Mouse (Mus musculus): ENCODE data around the gene Sccpdh. TPM values are rescaled to one million over a fixed set of nuclear protein-coding genes. Genes with fewer than 3 reads are reported as not detected.
A peak's percentile ranks its signal among the peaks of the same experiment; 100 is the strongest.
"Not testable (repeated sequence)": the region's sequence is repeated elsewhere in the genome, so short reads cannot be mapped to it uniquely, and the experiment has no call there.

The Sccpdh gene
- polyA plus RNA-seq, 1 experiment from 2014 or later = 94.9 TPM

DNA sequence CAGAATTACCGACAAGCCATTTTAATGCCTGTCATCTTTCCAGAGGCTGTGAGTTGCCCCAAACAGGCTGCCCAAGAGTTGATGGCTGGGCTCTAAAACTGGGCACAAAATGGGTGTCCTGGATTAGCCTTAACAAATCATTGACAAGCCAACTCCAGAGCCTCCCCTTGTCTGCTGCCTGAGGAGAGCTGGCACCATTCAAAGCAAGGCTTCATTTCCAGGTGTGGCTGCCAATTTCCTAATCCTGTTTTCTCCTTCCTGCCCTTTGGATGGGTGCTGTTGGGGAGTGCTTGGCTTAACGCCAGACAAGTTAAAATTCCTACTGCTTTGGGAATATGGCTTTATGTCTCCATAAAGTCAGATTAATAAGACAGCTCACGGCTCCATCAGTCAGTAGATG is 23.9 kb upstream of the Sccpdh start:
- no peak overlapping the region for H3K4me3 ChIP-seq
- WGBS = 57% methylated on average over 3 of the region's 3 CpGs
- H3K4me1 ChIP-seq (replicated peaks) = peaks cover 6% of the 10 kb centered on the region; the same call in 1 of the 2 replicates
- H3K36me3 ChIP-seq = no peaks in the 10 kb centered on the region
- H3K27ac ChIP-seq = no peak overlapping the region
- ATAC-seq (replicated peaks; ENCODE audit: insufficient number of reproducible peaks, insufficient read depth, low FRiP score, low read depth) = no peak
- no peak overlapping the region for H3K4me2 ChIP-seq
- no peaks in the 10 kb centered on the region; the same call in 1 of the 2 replicates for H3K27me3 ChIP-seq
- no peak overlapping the region for H3K9ac ChIP-seq
- H3K9me3 ChIP-seq (replicated peaks) = no peaks in the 10 kb centered on the region

DNA sequence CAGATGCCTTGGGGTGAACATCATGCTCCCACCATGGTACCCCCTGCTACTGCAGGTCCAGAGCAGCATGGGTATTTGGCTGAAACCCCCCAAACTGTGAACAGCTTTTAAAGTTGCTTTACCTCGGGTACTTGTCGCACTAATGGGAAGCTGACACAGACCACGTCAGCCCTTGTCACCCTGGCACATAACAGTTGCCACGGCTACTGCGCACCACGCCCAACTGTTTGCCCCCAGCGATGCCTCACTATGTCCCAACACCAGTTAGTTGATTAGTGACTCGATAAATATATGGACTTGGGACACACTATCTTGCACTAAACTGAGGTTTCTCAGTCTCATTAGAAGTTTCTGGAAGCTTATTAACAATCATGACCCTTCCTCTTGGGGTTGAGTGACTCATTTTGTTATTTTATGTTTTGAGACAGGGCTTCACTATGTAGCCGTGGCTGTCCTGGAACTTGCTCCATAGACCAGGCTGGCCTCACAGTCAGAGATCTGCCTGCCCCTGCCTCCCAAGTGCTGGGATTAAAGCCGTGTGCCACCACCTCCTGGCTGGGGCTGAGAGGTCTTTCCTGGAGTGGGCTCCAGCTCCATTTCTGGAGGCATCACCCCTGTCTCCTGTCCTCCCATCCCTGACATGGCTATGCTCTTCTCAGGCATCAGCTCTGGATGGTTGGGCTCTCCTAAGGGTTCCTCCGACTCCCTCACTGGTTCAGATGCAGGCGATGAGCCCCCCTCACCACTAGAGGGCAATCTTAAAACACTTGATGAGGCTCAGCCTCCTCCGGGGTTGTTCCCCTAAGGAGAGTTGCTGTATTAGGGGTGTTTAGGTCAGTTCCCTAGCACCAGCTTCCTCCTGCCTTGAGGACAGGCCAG is 22.7 kb upstream of the Sccpdh start:
- peak; percentile 84 for ATAC-seq (replicated peaks; ENCODE audit: insufficient number of reproducible peaks, insufficient read depth, low FRiP score, low read depth)

DNA sequence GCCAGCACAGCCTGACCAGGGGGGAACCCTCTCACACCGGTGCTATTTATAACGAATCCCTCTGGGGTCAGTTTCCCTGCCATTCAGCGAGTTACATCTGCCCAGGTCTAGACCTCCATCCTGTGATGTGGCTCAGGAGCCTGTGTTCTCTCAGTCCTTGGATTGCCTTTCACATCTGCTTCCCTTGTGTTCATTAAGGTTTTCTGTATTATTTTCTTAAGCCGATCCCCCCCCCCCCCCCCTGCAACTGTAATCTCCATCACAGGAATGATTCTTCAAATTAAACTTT is 22.1 kb upstream of the Sccpdh start:
- 14% methylated on average over 4 of the region's 4 CpGs for WGBS
- H3K4me3 ChIP-seq = peak overlapping the region; percentile 15; the same call in 1 of the 2 replicates
- no peaks in the 10 kb centered on the region; the same call in 1 of the 2 replicates for H3K27me3 ChIP-seq
- ATAC-seq (replicated peaks; ENCODE audit: insufficient number of reproducible peaks, insufficient read depth, low FRiP score, low read depth) = no peak
- H3K27ac ChIP-seq = no peak overlapping the region
- peaks cover 6% of the 10 kb centered on the region; the same call in 1 of the 2 replicates for H3K4me1 ChIP-seq (replicated peaks)
- peak overlapping the region; percentile 53 for H3K4me2 ChIP-seq
- H3K9me3 ChIP-seq (replicated peaks) = no peaks in the 10 kb centered on the region
- H3K36me3 ChIP-seq = no peaks in the 10 kb centered on the region
- no peak overlapping the region for H3K9ac ChIP-seq

More for the DNA sequence above, 22.7 kb upstream of the Sccpdh start:
- Histone ChIP-seq H3K36me3 (no peaks in the 10 kb centered on the region), H3K27ac (no peak overlapping the region), H3K9me3 (replicated peaks) (no peaks in the 10 kb centered on the region), H3K9ac (no peak overlapping the region), H3K4me3 (peak overlapping the region; percentile 15; the same call in 1 of the 2 replicates), H3K4me1 (replicated peaks) (peaks cover 6% of the 10 kb centered on the region; the same call in 1 of the 2 replicates), H3K4me2 (peak overlapping the region; percentile 53), H3K27me3 (no peaks in the 10 kb centered on the region; the same call in 1 of the 2 replicates)
- 57% methylated on average over 13 of the region's 13 CpGs for WGBS

DNA sequence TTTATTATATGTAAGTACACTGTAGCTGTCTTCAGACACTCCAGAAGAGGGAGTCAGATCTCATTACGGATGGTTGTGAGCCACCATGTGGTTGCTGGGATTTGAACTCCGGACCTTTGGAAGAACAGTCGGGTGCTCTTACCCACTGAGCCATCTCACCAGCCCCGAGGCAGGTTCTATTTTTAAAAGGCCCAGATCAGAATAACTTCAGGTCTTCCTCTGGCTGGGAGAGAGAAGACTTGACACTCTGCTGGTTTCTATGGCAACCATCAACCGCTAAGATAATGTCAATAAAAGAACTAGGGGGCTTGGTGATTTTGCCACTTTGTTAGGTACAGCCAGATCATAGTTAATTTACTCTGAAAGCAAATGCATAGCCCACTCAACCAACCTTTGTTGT is 19.3 kb upstream of the Sccpdh start:
- not testable (repeated sequence) for H3K27ac ChIP-seq

DNA sequence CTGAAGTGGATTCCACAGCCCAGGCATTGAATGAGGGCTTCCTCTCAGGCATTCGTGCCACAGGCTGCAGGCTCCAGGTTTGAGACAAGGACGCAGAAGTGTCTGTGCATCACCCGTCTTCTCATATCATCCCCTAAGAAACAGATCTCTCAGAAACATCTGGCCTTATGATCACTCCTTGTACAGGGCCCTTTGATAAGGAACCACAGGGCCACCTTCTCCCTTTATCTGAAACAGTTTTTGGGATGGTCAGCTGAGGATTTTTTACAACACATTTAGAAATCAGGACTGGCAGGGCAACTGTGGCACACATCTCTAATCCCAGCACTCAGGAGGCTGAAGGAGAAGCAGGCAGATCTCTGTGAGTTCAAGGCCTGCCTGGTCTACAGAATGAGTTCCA is 18.7 kb upstream of the Sccpdh start:
- Histone ChIP-seq H3K4me2 (no peak overlapping the region), H3K27me3 (no peaks in the 10 kb centered on the region; the same call in 1 of the 2 replicates), H3K36me3 (no peaks in the 10 kb centered on the region), H3K9ac (no peak overlapping the region), H3K9me3 (replicated peaks) (no peaks in the 10 kb centered on the region), H3K27ac (no peak overlapping the region), H3K4me1 (replicated peaks) (peaks cover 6% of the 10 kb centered on the region; the same call in 1 of the 2 replicates), H3K4me3 (no peak overlapping the region)
- WGBS = 69% methylated on average over 3 of the region's 3 CpGs
- no peak for ATAC-seq (replicated peaks; ENCODE audit: insufficient number of reproducible peaks, insufficient read depth, low FRiP score, low read depth)

More for the DNA sequence above, 19.3 kb upstream of the Sccpdh start:
- H3K4me2 ChIP-seq; H3K9ac ChIP-seq; H3K27me3 ChIP-seq; H3K4me3 ChIP-seq; H3K9me3 ChIP-seq (replicated peaks); H3K4me1 ChIP-seq (replicated peaks); ATAC-seq (replicated peaks; ENCODE audit: insufficient number of reproducible peaks, insufficient read depth, low FRiP score, low read depth); H3K36me3 ChIP-seq: not testable (repeated sequence)
- WGBS = 67% methylated on average over 4 of the region's 5 CpGs

DNA sequence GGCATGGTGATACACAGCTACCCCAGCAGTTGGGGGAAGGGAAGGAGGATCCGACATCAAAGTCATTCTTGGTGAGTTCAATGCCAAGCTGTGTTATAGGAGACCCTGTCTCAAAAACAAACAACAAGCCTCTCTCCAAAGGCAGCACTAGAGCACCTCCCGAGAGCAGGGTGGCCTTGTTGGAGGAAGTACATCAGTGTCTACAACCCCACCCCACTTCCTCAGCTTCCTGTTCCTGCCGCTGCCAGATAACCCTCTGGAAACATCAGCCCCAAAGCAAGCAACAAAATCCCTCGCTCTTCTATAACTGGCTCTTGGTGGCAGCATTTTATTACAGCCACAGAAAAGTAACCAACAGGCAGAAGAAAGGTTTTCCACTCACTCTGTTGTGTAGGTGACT is 17.7 kb upstream of the Sccpdh start:
- Histone ChIP-seq H3K9me3 (replicated peaks) (no peaks in the 10 kb centered on the region), H3K27ac (no peak overlapping the region), H3K27me3 (no peaks in the 10 kb centered on the region), H3K4me2 (no peak overlapping the region), H3K4me1 (replicated peaks) (peaks cover 6% of the 10 kb centered on the region; the same call in 1 of the 2 replicates), H3K9ac (no peak overlapping the region), H3K36me3 (no peaks in the 10 kb centered on the region), H3K4me3 (no peak overlapping the region)
- 55% methylated on average over 4 of the region's 4 CpGs for WGBS
- ATAC-seq (replicated peaks; ENCODE audit: insufficient number of reproducible peaks, insufficient read depth, low FRiP score, low read depth) = no peak

DNA sequence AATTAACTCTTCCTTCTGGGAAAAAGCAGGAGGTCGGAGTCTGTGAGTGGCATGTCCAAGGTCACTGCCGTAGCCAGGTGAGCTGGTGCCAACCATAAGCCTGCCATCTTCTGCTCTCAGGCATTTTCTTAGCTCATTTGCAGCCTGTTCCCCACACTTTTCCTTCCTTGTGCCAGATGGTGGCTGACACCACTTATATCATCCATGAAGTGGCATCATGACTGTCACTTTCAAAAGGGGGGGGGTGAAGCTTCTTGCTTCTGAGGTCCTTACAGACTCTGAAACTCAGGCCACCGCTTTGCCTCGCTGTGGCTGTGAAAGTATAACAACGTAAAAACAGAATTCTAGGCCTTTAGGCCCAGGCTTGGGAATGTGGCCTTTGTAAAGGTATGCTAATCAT is 16.8 kb upstream of the Sccpdh start:
- 72% methylated on average over 5 of the region's 5 CpGs for WGBS
- no peaks in the 10 kb centered on the region for H3K27me3 ChIP-seq
- no peak for ATAC-seq (replicated peaks; ENCODE audit: insufficient number of reproducible peaks, insufficient read depth, low FRiP score, low read depth)

DNA sequence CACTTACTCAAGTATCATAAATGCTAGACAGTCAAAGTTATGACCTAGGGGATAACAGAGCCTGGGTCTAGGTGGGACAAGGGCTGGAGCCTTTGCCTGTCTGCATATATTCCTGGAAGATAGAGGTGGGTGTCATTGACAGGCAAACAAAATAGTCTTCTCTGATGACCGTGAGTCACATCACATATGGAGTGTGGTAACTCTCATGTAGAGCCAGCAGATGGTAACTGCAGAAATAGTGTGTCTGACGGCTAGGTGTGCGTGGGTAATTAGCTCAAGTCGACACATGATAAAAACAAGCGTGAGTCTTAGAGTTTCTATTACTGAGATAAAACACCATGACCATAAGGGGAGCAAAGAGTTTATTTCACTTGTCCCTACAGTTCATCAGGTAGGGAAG is 4.9 kb upstream of the Sccpdh start:
- 69% methylated on average over 5 of the region's 5 CpGs for WGBS
- Histone ChIP-seq H3K4me2 (no peak overlapping the region), H3K27ac (no peak overlapping the region), H3K9ac (no peak overlapping the region), H3K9me3 (replicated peaks) (no peaks in the 10 kb centered on the region), H3K36me3 (no peaks in the 10 kb centered on the region), H3K27me3 (no peaks in the 10 kb centered on the region), H3K4me3 (no peak overlapping the region), H3K4me1 (replicated peaks) (0 out of 2 replicates have a peak, but pooled peaks cover 5% of the 10 kb centered on the region)
- no peak for ATAC-seq (replicated peaks; ENCODE audit: insufficient number of reproducible peaks, insufficient read depth, low FRiP score, low read depth)

More for the DNA sequence above, 16.8 kb upstream of the Sccpdh start:
- Histone ChIP-seq H3K4me3 (no peak overlapping the region), H3K4me2 (no peak overlapping the region), H3K27ac (no peak overlapping the region), H3K36me3 (no peaks in the 10 kb centered on the region), H3K9me3 (replicated peaks) (no peaks in the 10 kb centered on the region), H3K4me1 (replicated peaks) (peaks cover 4% of the 10 kb centered on the region; the same call in 1 of the 2 replicates), H3K9ac (no peak overlapping the region)

DNA sequence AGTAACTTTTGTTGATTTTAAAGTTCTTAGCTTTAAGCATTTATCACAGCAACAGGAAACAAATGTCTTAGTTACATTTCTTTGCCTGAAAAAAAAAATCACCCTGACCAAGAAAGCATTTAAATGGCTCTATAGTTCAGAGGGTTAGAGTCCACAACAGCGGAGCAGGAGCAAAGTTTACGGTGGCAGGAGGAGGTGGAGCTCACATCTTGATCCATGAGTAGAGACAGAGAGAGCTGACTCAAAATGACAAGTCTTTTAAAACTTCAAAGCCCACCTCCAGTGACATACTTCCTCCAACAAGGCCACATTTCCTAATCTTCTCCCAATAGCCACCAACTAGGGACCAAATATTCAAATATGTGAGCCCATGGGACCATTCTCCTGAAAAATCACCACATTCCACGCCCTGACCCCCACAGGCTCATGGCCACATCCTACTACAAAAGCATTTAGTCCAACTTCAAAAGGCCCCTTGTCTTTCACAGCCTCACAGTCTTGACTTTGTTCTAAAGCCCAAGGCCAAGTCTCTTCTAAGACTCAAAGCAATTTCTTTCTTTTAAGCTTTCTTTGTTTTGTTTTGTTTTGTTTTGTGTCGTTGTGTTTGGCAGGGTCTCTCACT is 3.6 kb upstream of the Sccpdh start:
- no peaks in the 10 kb centered on the region for H3K9me3 ChIP-seq (replicated peaks)
- no peaks in the 10 kb centered on the region for H3K27me3 ChIP-seq
- peaks cover 10% of the 10 kb centered on the region for H3K4me1 ChIP-seq (replicated peaks)
- no peaks in the 10 kb centered on the region for H3K36me3 ChIP-seq
- no peak overlapping the region for H3K9ac ChIP-seq
- H3K27ac ChIP-seq = no peak overlapping the region
- H3K4me2 ChIP-seq = no peak overlapping the region
- no peak overlapping the region for H3K4me3 ChIP-seq
- WGBS = 69% methylated on average over 4 of the region's 4 CpGs
- no peak for ATAC-seq (replicated peaks; ENCODE audit: insufficient number of reproducible peaks, insufficient read depth, low FRiP score, low read depth)

DNA sequence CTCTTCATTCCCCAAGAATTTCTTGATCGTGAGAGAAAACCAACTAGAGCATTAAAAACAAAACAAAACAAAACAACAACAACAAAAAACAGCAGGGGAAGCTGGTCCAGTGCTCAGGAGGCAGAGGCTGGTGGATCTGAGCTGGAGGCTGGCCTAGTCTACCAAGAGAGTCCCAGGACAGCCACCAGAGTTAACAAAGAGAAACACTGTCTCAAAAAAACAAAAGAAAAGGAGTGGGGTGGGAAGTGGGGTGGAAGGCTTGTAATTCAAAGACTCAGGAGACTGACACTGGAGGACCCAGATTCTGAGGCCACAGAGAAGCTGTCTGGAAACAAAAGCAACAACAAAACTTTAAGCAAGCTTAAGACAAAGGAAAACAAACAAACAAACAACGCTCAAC is 1.0 kb upstream of the Sccpdh start:
- H3K4me3 ChIP-seq = peak overlapping the region; percentile 88; the same call in 1 of the 2 replicates
- WGBS = 71% methylated on average over 2 of the region's 2 CpGs
- no peaks in the 10 kb centered on the region for H3K36me3 ChIP-seq
- H3K27ac ChIP-seq = no peak overlapping the region; the same call in none of the 2 replicates
- peak overlapping the region; percentile 93 for H3K4me2 ChIP-seq
- H3K9ac ChIP-seq = no peak overlapping the region
- no peaks in the 10 kb centered on the region for H3K27me3 ChIP-seq
- peaks cover 14% of the 10 kb centered on the region for H3K4me1 ChIP-seq (replicated peaks)
- no peak for ATAC-seq (replicated peaks; ENCODE audit: insufficient number of reproducible peaks, insufficient read depth, low FRiP score, low read depth)
- no peaks in the 10 kb centered on the region for H3K9me3 ChIP-seq (replicated peaks)

DNA sequence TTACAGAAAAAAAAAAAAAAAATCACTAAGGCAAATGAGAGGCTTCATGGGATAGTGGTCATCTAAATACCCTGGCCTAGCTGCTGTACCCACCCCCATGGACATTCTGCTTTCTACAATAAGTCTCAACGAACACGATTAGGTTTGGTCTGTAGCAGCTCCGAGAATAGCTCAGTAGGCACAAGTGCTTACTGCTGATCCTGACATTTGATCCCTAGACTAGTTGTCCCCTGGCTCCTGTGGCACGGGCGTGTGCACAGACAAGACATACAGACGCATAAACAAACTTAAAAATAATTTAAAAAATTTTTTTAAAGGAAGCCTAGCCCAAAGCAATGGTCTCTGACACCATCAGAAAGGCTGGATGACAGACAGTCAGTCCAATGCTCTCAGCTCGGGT is 560 bp upstream of the Sccpdh start:
- peak overlapping the region; percentile 93 for H3K4me2 ChIP-seq
- peaks cover 14% of the 10 kb centered on the region for H3K4me1 ChIP-seq (replicated peaks)
- ATAC-seq (replicated peaks; ENCODE audit: insufficient number of reproducible peaks, insufficient read depth, low FRiP score, low read depth) = no peak
- no peaks in the 10 kb centered on the region for H3K9me3 ChIP-seq (replicated peaks)
- peaks cover 2% of the 10 kb centered on the region; the same call in 1 of the 2 replicates for H3K36me3 ChIP-seq
- H3K9ac ChIP-seq = peak overlapping the region; percentile 87
- no peaks in the 10 kb centered on the region for H3K27me3 ChIP-seq
- peak overlapping the region; percentile 93 for H3K27ac ChIP-seq
- 12% methylated on average over 7 of the region's 7 CpGs for WGBS
- H3K4me3 ChIP-seq = peak overlapping the region; percentile 88

All from heart, embryonic 15.5 days (tissue).